Mouse (Mus musculus) MEL (cell line): ENCODE data around the gene Il11ra1.
"Not testable (repeated sequence)": the region's sequence is repeated elsewhere in the genome, so short reads cannot be mapped to it uniquely, and the experiment has no call there.

ENCODE experiments used
- CTCF ChIP-seq, 3 experiments: IDR thresholded peaks in 2 of 3; conservative IDR thresholded peaks in 1 of 3; 2 replicates each; pipeline ENCODE4 v1.5.1; 2011 to 2012; ENCODE audit warnings: low read length in 3 of 3, low read depth in 2 of 3, mild to moderate bottlenecking in 2 of 3, improper control_type of control experiment in 1 of 3, inconsistent platforms in 1 of 3, mixed read lengths in 1 of 3, moderate library complexity in 1 of 3; ENCODE audit not compliant: control insufficient read depth in 1 of 3, insufficient read depth in 1 of 3, poor library complexity in 1 of 3, severe bottlenecking in 1 of 3
- JUND ChIP-seq: IDR thresholded peaks from 2 replicates; pipeline ENCODE4 v1.6.1; 2011; ENCODE audit warnings: low read depth, mild to moderate bottlenecking, improper control_type of control experiment, low read length
- KAT2A ChIP-seq: conservative IDR thresholded peaks from 2 replicates; pipeline ENCODE4 v1.6.1; 2012; ENCODE audit warnings: low read depth, low read length, improper control_type of control experiment, inconsistent platforms
- NELFE ChIP-seq: IDR thresholded peaks from 2 replicates; pipeline ENCODE4 v1.6.1; 2011; ENCODE audit warnings: low read depth, low read length, improper control_type of control experiment
- POLR2A ChIP-seq, 2 experiments: IDR thresholded peaks; 2 replicates each; pipeline ENCODE4 v1.6.1; 2011 to 2012; ENCODE audit warnings: low read length in 2 of 2, mild to moderate bottlenecking in 2 of 2, control low read depth in 1 of 2, improper control_type of control experiment in 1 of 2, low read depth in 1 of 2, moderate library complexity in 1 of 2; ENCODE audit not compliant: control insufficient read depth in 1 of 2, insufficient read depth in 1 of 2, poor library complexity in 1 of 2
- POLR2AphosphoS5 ChIP-seq: IDR thresholded peaks from 2 replicates; pipeline ENCODE4 v1.6.1; 2012; ENCODE audit warnings: low read depth, borderline replicate concordance, mild to moderate bottlenecking, inconsistent platforms, low read length, moderate library complexity, mixed read lengths
- UBTF ChIP-seq: IDR thresholded peaks from 2 replicates; pipeline ENCODE4 v1.6.1; 2012; ENCODE audit warnings: low read depth, mild to moderate bottlenecking, inconsistent platforms, low read length, improper control_type of control experiment, moderate library complexity, borderline replicate concordance; ENCODE audit not compliant: insufficient read depth
- ZNF384 ChIP-seq: IDR thresholded peaks from 2 replicates; pipeline ENCODE4 v1.6.1; 2012; ENCODE audit warnings: low read depth, mild to moderate bottlenecking, inconsistent platforms, low read length, improper control_type of control experiment

DNA sequence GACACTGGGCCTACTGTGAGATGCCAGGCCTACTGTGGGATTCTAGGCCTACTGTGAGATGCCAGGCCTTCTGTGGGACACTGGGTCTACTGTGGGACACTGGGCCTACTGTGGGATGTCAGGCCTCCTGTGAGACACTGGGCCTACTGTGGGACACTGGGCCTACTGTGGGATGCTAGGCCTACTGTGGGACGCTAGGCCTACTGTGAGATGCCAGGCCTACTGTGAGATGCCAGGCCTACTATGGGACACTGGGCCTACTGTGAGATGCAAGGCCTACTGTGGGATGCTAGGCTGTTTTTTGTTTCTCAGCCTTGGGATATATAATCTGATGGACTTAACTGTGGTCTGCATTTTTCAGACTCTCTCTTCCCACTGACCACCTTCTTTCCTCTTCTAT lies 76.1 kb downstream of the Il11ra1 start:
- TF ChIP-seq KAT2A; POLR2A (IDR thresholded peaks at IDR 0.05; ENCODE audit: control insufficient read depth in 1 of 2, insufficient read depth in 1 of 2, low read depth in 1 of 2, low read length in 2 of 2, poor library complexity in 1 of 2); JUND; ZNF384; CTCF (IDR thresholded peaks at IDR 0.05 in 2 of 3, conservative IDR thresholded peaks at IDR 0.05 in 1 of 3; ENCODE audit: control insufficient read depth in 1 of 3, insufficient read depth in 1 of 3, low read depth in 2 of 3, low read length in 3 of 3, poor library complexity in 1 of 3, severe bottlenecking in 1 of 3); UBTF; POLR2AphosphoS5; NELFE: not testable (repeated sequence)
